Mouse (Mus musculus) heart, embryonic 10.5 days (tissue): Measurements from ENCODE around the gene Gsk3b. TPM values are rescaled to one million over a fixed set of nuclear protein-coding genes. Genes with fewer than 3 reads are reported as not detected.

Source experiments
- DNase-seq: peaks from one replicate; pipeline ENCODE4 v3.0.0-alpha.2; 2017; ENCODE audit warnings: low spot score
- H3K27ac ChIP-seq: fragments of 300-500 bp; sonication (generic); 2 replicates; pipeline ENCODE4 v1.5.1; 2016; ENCODE audit warnings: mild to moderate bottlenecking
- H3K27me3 ChIP-seq: fragments of 300-500 bp; sonication (generic); 2 replicates; pipeline ENCODE4 v1.6.1; 2016; ENCODE audit warnings: mild to moderate bottlenecking; ENCODE audit not compliant: poor library complexity, insufficient read depth, severe bottlenecking
- H3K36me3 ChIP-seq: fragments of 300-500 bp; sonication (generic); 2 replicates; pipeline ENCODE4 v1.6.1; 2016; ENCODE audit warnings: mild to moderate bottlenecking, moderate library complexity
- H3K4me1 ChIP-seq: fragments of 300-500 bp; sonication (generic); 2 replicates; pipeline ENCODE4 v1.6.1; 2016; ENCODE audit warnings: mild to moderate bottlenecking
- H3K4me3 ChIP-seq: fragments of 300-500 bp; sonication (generic); 2 replicates; pipeline ENCODE4 v1.5.1; 2016; ENCODE audit warnings: mild to moderate bottlenecking, moderate library complexity
- H3K9me3 ChIP-seq: fragments of 300-500 bp; sonication (generic); 2 replicates; pipeline ENCODE4 v1.6.1; 2016; ENCODE audit warnings: mild to moderate bottlenecking, moderate library complexity
- WGBS: fragments of 180-500 bp; shearing (Covaris S2); methylation state at CpG from one replicate; pipeline ENCODE4 v1.1.7; 2016; 5-methylcytosine and 5-hydroxymethylcytosine counted together
- polyA plus RNA-seq: library from polyadenylated mRNA; unstranded; fragments of >200 nt; fragmentation: Nextera tagmentation; extraction: Ambion mirVana; gene quantifications from 2 replicates; pipeline ENCODE4 v1.2.1, GENCODE M21; 2016

The Gsk3b gene
- polyA plus RNA-seq, 1 experiment from 2014 or later: 47.8 TPM

GRCm38 (mm10) chr16:38236936-38237585 lies 148.3 kb downstream of the Gsk3b start:
- peaks cover 19% of the 10 kb centered on the region; the same call in 1 of the 2 replicates for H3K36me3 ChIP-seq
- H3K9me3 ChIP-seq: no peaks in the 10 kb centered on the region
- no peak for DNase-seq
- H3K27me3 ChIP-seq: no peaks in the 10 kb centered on the region
- H3K4me3 ChIP-seq: no peak overlapping the region
- 0 out of 2 replicates have a peak, but pooled peaks cover 8% of the 10 kb centered on the region for H3K4me1 ChIP-seq
- WGBS: 58% methylated on average over 4 of the region's 4 CpGs
- H3K27ac ChIP-seq: no peak overlapping the region

- Histone ChIP-seq H3K4me3 (no peak overlapping the region), H3K36me3 (peaks cover 23% of the 10 kb centered on the region; the same call in 1 of the 2 replicates), H3K27ac (no peak overlapping the region), H3K4me1 (0 out of 2 replicates have a peak, but pooled peaks cover 8% of the 10 kb centered on the region), H3K27me3 (no peaks in the 10 kb centered on the region), H3K9me3 (no peaks in the 10 kb centered on the region)
- 71% methylated on average over 5 of the region's 5 CpGs for WGBS
- no peak for DNase-seq
These were observed 150.9 kb downstream of the Gsk3b start for GRCm38 (mm10) chr16:38239729-38240128.

GRCm38 (mm10) chr16:38240167-38240566 lies 151.4 kb downstream of the Gsk3b start:
- Histone ChIP-seq H3K4me3 (no peak overlapping the region), H3K9me3 (no peaks in the 10 kb centered on the region), H3K27ac (no peak overlapping the region), H3K36me3 (peaks cover 23% of the 10 kb centered on the region; the same call in 1 of the 2 replicates), H3K27me3 (no peaks in the 10 kb centered on the region), H3K4me1 (0 out of 2 replicates have a peak, but pooled peaks cover 8% of the 10 kb centered on the region)
- 97% methylated on average over 10 of the region's 10 CpGs for WGBS
- no peak for DNase-seq

GRCm38 (mm10) chr16:38244111-38244510 lies 155.3 kb downstream of the Gsk3b start:
- WGBS: 90% methylated on average over 6 of the region's 6 CpGs
- no peaks in the 10 kb centered on the region for H3K4me1 ChIP-seq
- DNase-seq: no peak
- peaks cover 12% of the 10 kb centered on the region; the same call in 1 of the 2 replicates for H3K36me3 ChIP-seq
- no peak overlapping the region for H3K4me3 ChIP-seq
- no peaks in the 10 kb centered on the region for H3K9me3 ChIP-seq
- H3K27ac ChIP-seq: no peak overlapping the region
- H3K27me3 ChIP-seq: no peaks in the 10 kb centered on the region

GRCm38 (mm10) chr16:38245379-38245778 lies 156.6 kb downstream of the Gsk3b start:
- no peaks in the 10 kb centered on the region for H3K9me3 ChIP-seq
- DNase-seq: no peak
- peaks cover 11% of the 10 kb centered on the region; the same call in 1 of the 2 replicates for H3K36me3 ChIP-seq
- no peaks in the 10 kb centered on the region for H3K4me1 ChIP-seq
- H3K4me3 ChIP-seq: no peak overlapping the region
- 65% methylated on average over 2 of the region's 2 CpGs for WGBS
- H3K27me3 ChIP-seq: no peaks in the 10 kb centered on the region
- H3K27ac ChIP-seq: no peak overlapping the region

- H3K36me3 ChIP-seq: peaks cover 10% of the 10 kb centered on the region; the same call in 1 of the 2 replicates
- no peaks in the 10 kb centered on the region for H3K4me1 ChIP-seq
- no peak for DNase-seq
- no peaks in the 10 kb centered on the region for H3K9me3 ChIP-seq
- no peaks in the 10 kb centered on the region for H3K27me3 ChIP-seq
- no peak overlapping the region for H3K4me3 ChIP-seq
- no peak overlapping the region for H3K27ac ChIP-seq
- 82% methylated on average over 5 of the region's 5 CpGs for WGBS
These were observed 157.2 kb downstream of the Gsk3b start for GRCm38 (mm10) chr16:38245849-38246585.

GRCm38 (mm10) chr16:38248331-38248961 lies 159.6 kb downstream of the Gsk3b start:
- Histone ChIP-seq H3K9me3 (no peaks in the 10 kb centered on the region), H3K36me3 (no peaks in the 10 kb centered on the region), H3K4me1 (no peaks in the 10 kb centered on the region), H3K27me3 (no peaks in the 10 kb centered on the region), H3K27ac (no peak overlapping the region), H3K4me3 (no peak overlapping the region)
- WGBS: 53% methylated on average over 13 of the region's 13 CpGs
- no peak for DNase-seq

GRCm38 (mm10) chr16:38250467-38250866 lies 161.7 kb downstream of the Gsk3b start:
- Histone ChIP-seq H3K4me1 (no peaks in the 10 kb centered on the region), H3K27me3 (no peaks in the 10 kb centered on the region), H3K27ac (no peak overlapping the region), H3K36me3 (no peaks in the 10 kb centered on the region), H3K9me3 (no peaks in the 10 kb centered on the region), H3K4me3 (no peak overlapping the region)
- no peak for DNase-seq
- WGBS: 90% methylated on average over 6 of the region's 6 CpGs

- no peak for DNase-seq
- Histone ChIP-seq H3K9me3 (no peaks in the 10 kb centered on the region), H3K27ac (no peak overlapping the region), H3K4me3 (0 out of 2 replicates have a peak overlapping the region, but pooled peaks have one; percentile 8), H3K27me3 (no peaks in the 10 kb centered on the region), H3K36me3 (no peaks in the 10 kb centered on the region), H3K4me1 (no peaks in the 10 kb centered on the region)
- 75% methylated on average over 14 of the region's 14 CpGs for WGBS
These were observed 165.2 kb downstream of the Gsk3b start for GRCm38 (mm10) chr16:38254001-38254400.

- DNase-seq: no peak
- H3K4me1 ChIP-seq: no peaks in the 10 kb centered on the region
- H3K27ac ChIP-seq: no peak overlapping the region
- no peaks in the 10 kb centered on the region for H3K36me3 ChIP-seq
- no peak overlapping the region for H3K4me3 ChIP-seq
- 52% methylated on average over 4 of the region's 4 CpGs for WGBS
- H3K9me3 ChIP-seq: no peaks in the 10 kb centered on the region
- H3K27me3 ChIP-seq: no peaks in the 10 kb centered on the region
These were observed 166.3 kb downstream of the Gsk3b start for GRCm38 (mm10) chr16:38255107-38255506.

- H3K36me3 ChIP-seq: no peaks in the 10 kb centered on the region
- H3K4me3 ChIP-seq: no peak overlapping the region
- H3K27me3 ChIP-seq: no peaks in the 10 kb centered on the region
- DNase-seq: no peak
- 82% methylated on average over 9 of the region's 9 CpGs for WGBS
- H3K4me1 ChIP-seq: no peaks in the 10 kb centered on the region
- no peaks in the 10 kb centered on the region for H3K9me3 ChIP-seq
- no peak overlapping the region for H3K27ac ChIP-seq
These were observed 167.1 kb downstream of the Gsk3b start for GRCm38 (mm10) chr16:38255927-38256326.

- peak; percentile 58 for DNase-seq
- WGBS: 48% methylated on average over 3 of the region's 3 CpGs
- no peak overlapping the region for H3K4me3 ChIP-seq
These were observed 182.8 kb downstream of the Gsk3b start for GRCm38 (mm10) chr16:38271601-38272000.

GRCm38 (mm10) chr16:38272483-38272882 lies 183.7 kb downstream of the Gsk3b start:
- Histone ChIP-seq H3K27me3 (no peaks in the 10 kb centered on the region), H3K9me3 (no peaks in the 10 kb centered on the region), H3K4me1 (peaks cover 6% of the 10 kb centered on the region), H3K4me3 (no peak overlapping the region), H3K27ac (no peak overlapping the region), H3K36me3 (no peaks in the 10 kb centered on the region)
- 78% methylated on average over 5 of the region's 5 CpGs for WGBS
- peak; percentile 64 for DNase-seq

More at GRCm38 (mm10) chr16:38271601-38272000, 182.8 kb downstream of the Gsk3b start:
- Histone ChIP-seq H3K4me1 (peaks cover 6% of the 10 kb centered on the region), H3K27me3 (no peaks in the 10 kb centered on the region), H3K36me3 (no peaks in the 10 kb centered on the region), H3K9me3 (no peaks in the 10 kb centered on the region), H3K27ac (no peak overlapping the region)
